Mouse (Mus musculus) urinary bladder, postnatal 10 days (tissue): ENCODE data around the gene Arhgap10.

Experiments
- DNase-seq: peaks from one replicate; pipeline ENCODE4 v3.0.0; 2022; ENCODE audit warnings: low spot score

Arhgap10 gene

GRCm38 (mm10) chr8:77517301-77518200 lies at the start of gene Arhgap10:
Gene Arhgap10, minus strand, starts transcription at chr8:77517953.
- DNase-seq, result peak; percentile 66

GRCm38 (mm10) chr8:77561441-77561840 lies 43.7 kb upstream of the Arhgap10 start:
- no peak for DNase-seq

GRCm38 (mm10) chr8:77552491-77552890 lies 34.7 kb upstream of the Arhgap10 start:
- DNase-seq, result no peak

- DNase-seq, result no peak
These were observed 32.3 kb upstream of the Arhgap10 start for GRCm38 (mm10) chr8:77549881-77550580.

GRCm38 (mm10) chr8:77549121-77549706 lies 31.5 kb upstream of the Arhgap10 start, which contains the start of gene Prmt9:
Gene Prmt9, plus strand, starts transcription at chr8:77549397.
- DNase-seq, result peak; percentile 81

GRCm38 (mm10) chr8:77545616-77546015 lies 27.9 kb upstream of the Arhgap10 start:
- no peak for DNase-seq

- no peak for DNase-seq
These were observed 26.7 kb upstream of the Arhgap10 start for GRCm38 (mm10) chr8:77544428-77544827.

- no peak for DNase-seq
These were observed 25.5 kb upstream of the Arhgap10 start for GRCm38 (mm10) chr8:77543152-77543777.

GRCm38 (mm10) chr8:77538256-77538655 lies 20.5 kb upstream of the Arhgap10 start:
- DNase-seq, result no peak

- no peak for DNase-seq
These were observed 19.1 kb upstream of the Arhgap10 start for GRCm38 (mm10) chr8:77536821-77537220.

- DNase-seq, result no peak
These were observed 17.4 kb upstream of the Arhgap10 start for GRCm38 (mm10) chr8:77535026-77535595.

GRCm38 (mm10) chr8:77534358-77534992 lies 16.7 kb upstream of the Arhgap10 start:
- DNase-seq, result no peak

- DNase-seq, result no peak
These were observed 8.4 kb upstream of the Arhgap10 start for GRCm38 (mm10) chr8:77526130-77526529.

- DNase-seq, result no peak
These were observed 7.2 kb upstream of the Arhgap10 start for GRCm38 (mm10) chr8:77524906-77525305.

GRCm38 (mm10) chr8:77524018-77524615 lies 6.4 kb upstream of the Arhgap10 start:
- no peak for DNase-seq

GRCm38 (mm10) chr8:77522984-77523383 lies 5.2 kb upstream of the Arhgap10 start:
- no peak for DNase-seq

- DNase-seq, result no peak
These were observed 3.5 kb upstream of the Arhgap10 start for GRCm38 (mm10) chr8:77521028-77521785.

GRCm38 (mm10) chr8:77520601-77521000 lies 2.8 kb upstream of the Arhgap10 start:
- DNase-seq, result no peak

GRCm38 (mm10) chr8:77518201-77519115 lies 705 bp upstream of the Arhgap10 start:
- DNase-seq, result no peak
